Mouse (Mus musculus) Patski (cell line): ENCODE measurements around the gene Lmod3. TPM values are rescaled to one million over a fixed set of nuclear protein-coding genes. Genes with fewer than 3 reads are reported as not detected.

Experiments used
- ATAC-seq: fragments of 100-300 bp; one replicate; pipeline ENCODE4 v1.8.0; 2021
- CTCF ChIA-PET: fragments of 350-600 bp; sonication (Branson Sonifier 250); formaldehyde crosslinking; loops from one replicate; lab custom pipeline; 2022; ENCODE audit warnings: inconsistent platforms; lab: Charles Lee
- POLR2A ChIA-PET: fragments of 350-600 bp; sonication (Branson Sonifier 250); formaldehyde crosslinking; loops from one replicate; lab custom pipeline; 2022; ENCODE audit warnings: antibody characterized with exemption, inconsistent platforms; lab: Charles Lee
- DNase-seq: peaks from one replicate; pipeline ENCODE4 v3.0.0-alpha.2; 2011; ENCODE audit warnings: low read depth, low spot score
- H3K27me3 ChIP-seq: fragments of 371-371 bp; one replicate; pipeline ENCODE4 v1.5.1; 2021
- CTCF ChIP-seq: fragments of 100-300 bp; IDR thresholded peaks from one replicate; pipeline ENCODE4 v1.5.1; 2021
- in situ Hi-C: fragments of 300-500 bp; cut with MboI; formaldehyde crosslinking; loops from 3 replicates; pipeline ENCODE4 v1.11.1; 2018; ENCODE audit warnings: low pct_unique_long_range_greater_than_20kb, mixed read lengths
- polyA plus RNA-seq: library from polyadenylated mRNA; unstranded; gene quantifications from one replicate; pipeline ENCODE4 v1.2.3, GENCODE M21; 2021

The Lmod3 gene
- polyA plus RNA-seq, 1 experiment from 2014 or later = not detected

GRCm38 (mm10) chr6:97236088-97236487 lies 16.5 kb downstream of the Lmod3 start:
- ChIA-PET CTCF (interaction anchor here (1.5 to 2.6 kb wide), 3 partner anchors 9 to 15 kb away, joined by 4 to 9 read pairs (median 5); no protein-coding TSS in a partner anchor), POLR2A (no interaction called here)
- no peak for ATAC-seq
- no peak for TF ChIP-seq CTCF
- in situ Hi-C loops = no loop called here
- DNase-seq = no peak
- H3K27me3 ChIP-seq = no peaks in the 10 kb centered on the region

- CTCF ChIA-PET = interaction anchor here (1.5 to 2.6 kb wide), 4 partner anchors 9 to 16 kb away, joined by 4 to 9 read pairs (median 6); no protein-coding TSS in a partner anchor
- no peaks in the 10 kb centered on the region for H3K27me3 ChIP-seq
- no peak for DNase-seq
- no peak for ATAC-seq
- in situ Hi-C loops = no loop called here
- POLR2A ChIA-PET = no interaction called here
- TF ChIP-seq CTCF = no peak
These were observed 17.5 kb downstream of the Lmod3 start for GRCm38 (mm10) chr6:97234911-97235668.

DNA sequence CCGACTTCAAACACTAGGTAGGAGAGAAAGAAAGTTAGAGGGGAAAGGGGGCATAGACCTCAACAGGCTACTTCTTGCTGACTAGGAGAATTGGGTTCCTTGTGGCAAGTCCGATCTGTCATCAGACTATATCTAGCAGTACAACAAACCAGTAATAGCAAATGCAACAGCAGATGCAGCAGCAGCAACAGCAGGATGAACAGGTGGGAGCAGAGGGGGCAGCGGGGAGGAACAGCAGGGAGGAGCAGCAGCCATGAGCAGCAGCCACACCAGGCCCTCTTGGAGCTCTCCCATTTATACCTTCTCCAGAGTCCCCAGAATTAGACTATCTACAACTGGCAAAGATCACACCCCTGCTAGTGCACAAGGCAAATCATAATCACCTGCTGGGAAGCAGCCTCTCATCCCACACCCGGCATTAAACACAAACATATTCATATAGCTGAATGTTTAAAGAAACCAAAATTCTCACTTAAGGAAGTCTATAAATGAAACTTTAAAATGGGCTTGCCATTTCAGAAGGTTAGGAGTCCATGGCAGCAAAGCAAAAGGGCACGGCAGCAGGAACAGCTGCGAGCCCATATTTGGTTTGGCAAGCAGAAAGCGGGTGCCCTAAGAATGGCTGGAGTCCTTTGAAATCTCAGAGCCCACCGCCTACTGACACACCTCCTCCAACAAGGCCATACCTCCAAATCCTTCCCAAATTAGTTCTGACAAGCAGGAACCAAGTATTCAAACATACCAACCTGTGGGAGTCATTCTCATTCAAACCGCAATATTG lies 25.3 kb downstream of the Lmod3 start:
- POLR2A ChIA-PET = no interaction called here
- CTCF ChIA-PET = no interaction called here
- no peak for TF ChIP-seq CTCF
- no peak for ATAC-seq
- H3K27me3 ChIP-seq = no peaks in the 10 kb centered on the region
- in situ Hi-C loops = no loop called here
- DNase-seq = no peak

- CTCF ChIA-PET = interaction anchor here (1.0 to 1.2 kb wide), 3 partner anchors 10 to 25 kb away, joined by 3 to 5 read pairs (median 4); partner anchors contain the start of gene Arl6ip5
- TF ChIP-seq CTCF = no peak
- POLR2A ChIA-PET = no interaction called here
- no peaks in the 10 kb centered on the region for H3K27me3 ChIP-seq
- in situ Hi-C loops = no loop called here
- ATAC-seq (no peak), DNase-seq (no peak)
These were observed 26.5 kb downstream of the Lmod3 start for GRCm38 (mm10) chr6:97226083-97226491.

GRCm38 (mm10) chr6:97224505-97224904 lies 28.1 kb downstream of the Lmod3 start:
- CTCF ChIA-PET = interaction anchor here (0.9 kb wide), 1 partner anchor 27 kb away, joined by 3 read pairs; no protein-coding TSS in a partner anchor
- ATAC-seq = no peak
- DNase-seq = no peak
- in situ Hi-C loops = no loop called here
- no peaks in the 10 kb centered on the region for H3K27me3 ChIP-seq
- POLR2A ChIA-PET = interaction anchor here (0.8 kb wide), 1 partner anchor 11 kb away, joined by 3 read pairs; no protein-coding TSS in a partner anchor
- TF ChIP-seq CTCF = no peak

GRCm38 (mm10) chr6:97223566-97223965 lies 29.0 kb downstream of the Lmod3 start:
- no peak for TF ChIP-seq CTCF
- in situ Hi-C loops = no loop called here
- H3K27me3 ChIP-seq = no peaks in the 10 kb centered on the region
- ChIA-PET POLR2A (interaction anchor here (0.6 kb wide), 1 partner anchor 16 kb away, joined by 4 read pairs; no protein-coding TSS in a partner anchor), CTCF (interaction anchor here (0.7 kb wide), 1 partner anchor 11 kb away, joined by 3 read pairs; no protein-coding TSS in a partner anchor)
- DNase-seq = no peak
- ATAC-seq = no peak

- in situ Hi-C loops = no loop called here
- no peak for DNase-seq
- ATAC-seq = no peak
- no peak for TF ChIP-seq CTCF
- no peaks in the 10 kb centered on the region for H3K27me3 ChIP-seq
- POLR2A ChIA-PET = interaction anchor here (0.6 kb wide), 1 partner anchor 15 kb away, joined by 4 read pairs; no protein-coding TSS in a partner anchor
- CTCF ChIA-PET = interaction anchor here (0.7 kb wide), 1 partner anchor 11 kb away, joined by 3 read pairs; no protein-coding TSS in a partner anchor
These were observed 29.6 kb downstream of the Lmod3 start for GRCm38 (mm10) chr6:97222931-97223467.

DNA sequence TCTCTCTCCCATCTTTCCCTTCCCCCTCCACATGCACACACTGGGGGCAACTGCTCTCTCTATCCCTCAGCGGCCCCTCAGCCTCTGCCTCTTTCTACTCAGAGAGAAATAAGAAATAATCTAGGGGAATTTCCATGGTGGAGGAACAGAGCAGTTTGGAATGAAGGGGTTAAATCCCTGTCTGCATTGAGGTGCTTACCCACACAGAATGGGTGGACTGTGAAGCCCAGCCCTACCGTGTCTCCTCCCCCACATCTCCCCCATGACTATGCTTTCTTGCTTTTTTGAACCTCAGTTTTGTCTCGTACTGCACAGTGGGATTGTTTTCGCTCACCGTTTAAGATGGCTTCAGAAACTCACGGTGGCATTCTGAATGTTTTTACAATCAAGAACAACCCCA lies 30.2 kb downstream of the Lmod3 start:
- in situ Hi-C loops = no loop called here
- no peaks in the 10 kb centered on the region for H3K27me3 ChIP-seq
- DNase-seq (no peak), ATAC-seq (no peak)
- TF ChIP-seq CTCF = no peak
- ChIA-PET POLR2A (no interaction called here), CTCF (no interaction called here)

DNA sequence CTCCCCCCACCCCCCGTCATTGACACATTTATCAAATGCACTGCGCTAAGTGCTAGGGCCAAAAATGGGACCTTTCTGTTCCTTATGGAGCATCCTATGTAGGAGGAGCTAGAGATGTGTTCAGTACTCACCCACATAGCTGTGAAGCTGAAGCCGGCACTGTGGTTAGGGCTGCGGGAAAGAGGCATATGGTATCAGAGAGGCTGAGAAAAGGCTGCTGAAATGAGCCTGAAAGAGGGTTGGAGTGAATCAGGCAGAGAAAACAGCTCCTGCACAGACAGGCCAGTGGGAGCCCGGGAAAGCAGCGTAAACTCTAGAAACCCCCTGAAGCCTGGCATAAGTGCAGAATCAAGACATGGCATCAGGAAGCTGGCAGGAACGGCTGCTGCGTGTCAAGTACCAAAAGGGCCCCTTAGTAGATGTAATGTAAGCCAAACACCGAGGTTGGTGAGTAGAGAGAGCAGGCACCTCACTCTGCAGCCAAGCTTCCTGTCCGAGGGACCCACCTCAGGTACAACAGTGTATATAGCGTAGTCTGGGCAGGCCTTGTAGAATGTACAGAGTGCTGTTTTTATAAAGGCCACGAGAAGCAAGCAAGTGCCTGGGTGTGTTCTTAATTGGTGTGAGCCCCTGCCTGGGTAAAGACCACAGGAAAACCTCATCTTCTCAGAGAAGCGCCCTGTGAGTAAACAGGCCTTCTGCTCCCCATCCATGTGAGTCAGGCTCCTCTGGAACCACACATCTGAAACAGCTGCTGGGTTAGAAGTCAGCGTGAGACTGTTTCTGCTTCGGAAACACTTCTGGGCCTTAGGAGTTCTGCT lies 31.1 kb downstream of the Lmod3 start:
- TF ChIP-seq CTCF = no peak
- in situ Hi-C loops = no loop called here
- no peaks in the 10 kb centered on the region for H3K27me3 ChIP-seq
- ChIA-PET CTCF (no interaction called here), POLR2A (interaction anchor here (0.8 kb wide), 1 partner anchor 9 kb away, joined by 4 read pairs; no protein-coding TSS in a partner anchor)
- no peak for ATAC-seq
- no peak for DNase-seq

GRCm38 (mm10) chr6:97220672-97221071 lies 31.9 kb downstream of the Lmod3 start:
- in situ Hi-C loops = no loop called here
- ChIA-PET POLR2A (no interaction called here), CTCF (no interaction called here)
- DNase-seq (no peak), ATAC-seq (no peak)
- no peaks in the 10 kb centered on the region for H3K27me3 ChIP-seq
- TF ChIP-seq CTCF = no peak
